Mouse (Mus musculus) ES-Bruce4 (cell line): ENCODE results near the gene Olfml1.

Source experiments
- CTCF ChIP-seq: IDR thresholded peaks from one replicate; pipeline ENCODE4 v1.8.1; 2011; ENCODE audit warnings: low read depth, low read length
- EP300 ChIP-seq: IDR thresholded peaks from 2 replicates; pipeline ENCODE4 v1.6.1; 2011; ENCODE audit warnings: low read depth, low read length; ENCODE audit not compliant: insufficient read depth
- POLR2A ChIP-seq: IDR thresholded peaks from one replicate; pipeline ENCODE4 v1.8.1; 2011; ENCODE audit warnings: low read length; ENCODE audit not compliant: insufficient read depth

GRCm38 (mm10) chr7:107560675-107561074 is 6.6 kb upstream of the Olfml1 start:
- TF ChIP-seq POLR2A = no peak
- TF ChIP-seq CTCF = no peak
- TF ChIP-seq EP300 = no peak
